Mouse (Mus musculus) gastrocnemius, postnatal 10 days (tissue): ENCODE measurements around the gene Pkd2l1. TPM values are rescaled to one million over a fixed set of nuclear protein-coding genes. Genes with fewer than 3 reads are reported as not detected.
"Not testable (repeated sequence)": the region's sequence is repeated elsewhere in the genome, so short reads cannot be mapped to it uniquely, and the experiment has no call there.

Experiments
- DNase-seq: peaks from one replicate; pipeline ENCODE4 v3.0.0; 2021; ENCODE audit warnings: mixed read lengths
- total RNA-seq, 2 experiments: library from RNA; stranded (reverse); gene quantifications; 2 replicates each; pipeline ENCODE4 v1.2.3; 2021

Pkd2l1 gene
- total RNA-seq, 2 experiments from 2014 or later = not detected

DNA sequence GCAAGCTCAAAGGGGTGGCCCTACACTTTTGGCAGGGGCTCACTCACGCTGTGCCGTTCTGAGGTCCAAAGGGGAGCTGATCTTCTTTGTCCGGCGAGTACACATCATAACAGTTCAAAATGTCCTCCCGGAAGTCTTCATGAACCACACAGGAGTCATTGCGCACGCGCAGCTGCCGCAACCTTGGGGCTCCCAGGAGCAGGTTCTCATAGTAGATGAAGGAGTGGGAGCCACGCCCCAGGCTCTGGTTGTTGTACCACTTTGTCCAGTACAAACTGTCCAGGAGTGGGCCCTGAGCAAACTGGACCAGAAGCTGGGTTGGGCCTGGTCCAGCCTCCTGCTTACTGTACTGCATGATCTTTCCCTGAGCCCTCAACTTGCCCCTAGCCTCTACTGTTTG lies 35.2 kb downstream of the Pkd2l1 start:
- no peak for DNase-seq

DNA sequence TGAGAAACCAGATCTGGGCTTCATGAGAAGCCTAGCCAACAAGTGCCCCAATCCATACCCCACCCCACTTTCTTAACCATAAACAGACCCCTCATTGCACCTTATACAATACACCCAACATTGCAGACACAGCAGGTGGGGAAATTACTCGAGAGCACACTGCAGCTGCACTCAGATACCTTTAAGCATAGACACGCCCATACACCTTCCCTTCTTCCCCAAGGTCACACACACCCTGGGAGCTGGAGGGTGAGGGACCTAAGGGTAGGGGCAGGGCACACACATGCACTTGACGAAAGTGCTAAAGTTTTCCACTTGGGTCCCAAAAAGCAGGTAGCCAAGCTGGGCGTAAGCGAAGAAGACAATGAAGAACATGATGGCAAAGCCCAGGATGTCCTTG lies 38.5 kb downstream of the Pkd2l1 start:
- DNase-seq = no peak

- DNase-seq = no peak
These were observed 43.3 kb downstream of the Pkd2l1 start for GRCm38 (mm10) chr19:44148991-44149390.

DNA sequence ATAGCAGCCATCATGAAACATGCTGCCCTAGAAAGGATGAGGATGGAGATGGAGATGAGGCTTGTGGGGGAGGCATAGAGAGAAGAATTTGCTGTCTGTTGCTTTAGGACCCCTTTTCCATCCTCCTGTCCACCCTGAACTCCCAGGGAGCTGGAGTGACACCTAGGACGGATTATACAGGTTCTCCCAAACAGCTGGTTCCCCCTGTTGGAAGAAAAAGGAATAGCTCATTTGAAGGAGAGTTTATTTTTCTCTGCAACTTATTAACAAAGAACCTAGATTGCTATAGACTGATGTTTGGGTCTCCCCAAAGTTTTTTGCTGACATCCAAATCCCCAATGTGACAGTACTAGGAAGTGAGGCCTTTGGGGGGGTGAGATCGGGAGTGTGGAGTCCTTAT lies 43.9 kb downstream of the Pkd2l1 start:
- DNase-seq = no peak

DNA sequence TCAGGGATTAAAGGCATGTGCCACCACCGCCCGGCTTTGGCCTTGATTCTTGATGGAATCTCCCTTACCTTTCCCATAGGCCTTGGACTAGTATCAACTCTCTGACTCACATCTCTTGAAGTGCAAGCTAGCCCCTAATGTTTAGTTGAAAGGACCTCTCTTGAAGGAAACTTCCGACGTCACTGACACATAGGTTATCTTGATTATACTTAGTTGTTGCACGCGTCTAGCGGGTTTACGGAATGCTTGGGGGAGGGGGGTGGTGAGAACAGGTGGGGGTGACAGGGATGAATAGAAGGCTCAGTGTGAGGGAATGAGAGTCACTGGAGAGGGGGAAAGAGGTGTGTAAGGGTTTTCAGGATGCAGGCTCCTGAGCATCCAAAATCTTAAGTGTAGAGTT lies 45.3 kb downstream of the Pkd2l1 start:
- no peak for DNase-seq

DNA sequence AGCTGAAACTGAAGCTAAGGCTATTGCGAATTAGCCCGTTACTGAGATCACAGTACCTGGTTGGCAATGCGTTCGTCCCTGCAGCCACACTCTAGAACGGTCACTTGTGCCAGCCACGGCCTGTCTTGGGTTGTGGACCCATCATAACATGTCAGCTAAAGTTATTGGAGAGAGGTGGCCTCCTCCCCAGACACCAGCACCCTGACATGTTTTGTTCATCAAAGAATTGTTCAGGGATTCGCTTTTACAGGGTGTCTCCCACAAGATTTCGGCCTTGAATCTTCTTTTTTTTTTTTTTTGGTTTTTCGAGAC lies 45.7 kb downstream of the Pkd2l1 start:
- no peak for DNase-seq

DNA sequence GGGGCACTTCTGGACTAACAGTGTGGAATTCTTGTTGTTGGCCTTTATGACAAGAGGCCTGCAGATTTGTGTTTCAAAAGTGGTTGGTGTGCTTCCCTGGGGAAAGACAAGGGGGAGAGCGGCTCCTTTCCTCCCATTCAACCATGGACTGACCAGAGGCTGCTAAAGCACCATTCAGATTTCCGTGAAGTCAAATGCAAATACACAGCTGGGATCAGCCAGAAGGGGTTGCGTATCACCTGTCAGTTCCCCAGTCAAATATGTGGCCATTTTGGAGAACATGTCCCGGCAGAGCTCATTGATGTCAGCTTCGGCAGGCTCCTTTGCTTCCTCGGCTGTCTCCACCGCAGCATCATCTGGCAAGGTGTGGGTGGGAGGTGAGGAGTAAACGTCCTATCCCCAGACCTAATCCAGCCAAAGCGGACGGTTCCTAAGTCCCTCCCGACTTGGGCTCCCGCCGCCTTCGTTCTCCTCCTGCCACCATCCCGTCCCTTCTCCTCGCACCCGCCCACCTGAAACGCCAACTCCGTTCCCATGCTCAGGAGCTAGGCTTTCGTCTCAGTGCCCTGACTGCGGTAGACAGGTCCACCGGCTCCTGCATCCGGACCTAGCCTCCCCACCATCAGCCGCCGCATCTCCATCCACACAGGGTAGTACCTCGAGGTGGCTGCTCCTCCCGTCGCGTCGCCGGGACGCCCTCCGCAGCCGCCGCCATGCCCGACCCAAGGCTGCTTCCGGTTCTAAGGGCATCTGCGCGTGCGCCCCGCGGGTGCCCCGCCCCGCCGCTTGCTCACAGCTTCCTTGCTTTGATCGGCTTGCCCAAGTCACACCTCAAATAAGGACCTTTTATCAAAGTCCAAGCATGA lies 46.3 kb downstream of the Pkd2l1 start, which contains the start of gene Bloc1s2:
Bloc1s2 (minus strand) TSS at position 745 of the 866 bp plus-strand sequence.
- peak; percentile 86 for DNase-seq

- no peak for DNase-seq
These were observed 47.9 kb downstream of the Pkd2l1 start for GRCm38 (mm10) chr19:44144366-44144765.

DNA sequence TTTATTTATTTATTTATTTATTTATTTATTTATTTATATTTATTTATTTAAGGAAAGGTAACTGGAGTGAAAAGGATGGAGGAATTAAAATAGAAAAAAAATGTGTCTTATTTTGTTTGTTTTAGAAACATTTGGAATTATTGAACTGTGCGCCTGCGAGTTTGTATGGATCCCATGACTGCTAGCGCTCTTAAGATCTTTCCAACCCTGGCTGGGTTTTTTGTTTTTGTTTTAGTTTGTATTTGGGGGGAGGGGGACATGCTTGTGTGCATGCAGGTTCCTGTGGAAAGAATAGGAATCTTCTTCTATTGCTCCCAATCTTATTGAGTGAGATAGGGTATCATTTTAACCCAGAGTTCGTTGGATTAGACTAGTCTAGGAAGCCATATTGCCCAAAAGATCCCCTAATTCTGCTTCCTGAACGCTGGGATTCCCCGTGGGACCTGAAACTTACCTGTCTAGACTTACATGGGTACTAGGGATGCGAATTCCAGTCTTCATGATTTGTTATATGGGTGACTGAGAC lies 56.2 kb downstream of the Pkd2l1 start:
- no peak for DNase-seq

DNA sequence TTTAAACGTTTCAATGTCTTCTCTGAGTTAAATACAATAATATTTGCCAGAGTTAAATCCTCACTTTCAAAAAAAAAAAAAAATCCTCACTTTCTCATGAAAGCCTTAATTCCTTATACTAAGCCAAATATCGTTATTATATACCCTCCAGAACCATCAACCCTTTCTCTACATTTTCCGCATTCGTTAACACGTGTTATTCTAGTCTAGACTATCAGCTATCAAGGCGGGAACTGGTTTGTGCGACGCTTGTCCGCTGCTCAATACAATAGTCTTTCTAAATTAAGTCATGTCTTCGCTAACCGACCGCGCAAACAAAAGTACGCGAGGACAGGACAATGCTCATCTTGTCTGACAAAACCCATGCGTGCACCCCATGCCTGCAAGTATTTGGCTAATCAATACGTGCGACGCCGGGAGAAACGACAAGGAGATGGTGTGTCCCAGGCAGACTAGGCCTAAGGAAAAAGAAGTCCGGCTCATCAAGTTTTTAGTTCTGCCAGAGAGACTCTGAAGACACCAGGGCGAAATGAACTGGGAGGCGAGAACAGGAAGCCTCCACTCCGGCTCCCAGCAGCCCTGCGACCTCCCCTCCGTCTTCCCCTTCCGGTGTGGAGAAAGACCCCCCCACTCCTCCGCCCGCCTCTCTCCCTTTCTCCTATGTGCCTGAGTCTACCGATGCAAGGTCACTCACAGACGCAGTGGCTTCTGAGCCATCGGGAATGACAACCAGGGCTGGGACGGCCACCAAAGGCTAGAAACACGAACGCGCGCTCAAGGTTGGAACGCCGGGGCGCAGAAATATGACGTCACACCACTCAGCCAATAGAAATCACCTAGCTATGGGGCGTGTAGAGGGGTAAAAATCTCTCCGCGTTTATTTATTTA lies 56.9 kb downstream of the Pkd2l1 start, which contains the start of gene Cwf19l1:
Cwf19l1 (minus strand) TSS at position 805 of the 888 bp plus-strand sequence.
- DNase-seq = peak; percentile 88

DNA sequence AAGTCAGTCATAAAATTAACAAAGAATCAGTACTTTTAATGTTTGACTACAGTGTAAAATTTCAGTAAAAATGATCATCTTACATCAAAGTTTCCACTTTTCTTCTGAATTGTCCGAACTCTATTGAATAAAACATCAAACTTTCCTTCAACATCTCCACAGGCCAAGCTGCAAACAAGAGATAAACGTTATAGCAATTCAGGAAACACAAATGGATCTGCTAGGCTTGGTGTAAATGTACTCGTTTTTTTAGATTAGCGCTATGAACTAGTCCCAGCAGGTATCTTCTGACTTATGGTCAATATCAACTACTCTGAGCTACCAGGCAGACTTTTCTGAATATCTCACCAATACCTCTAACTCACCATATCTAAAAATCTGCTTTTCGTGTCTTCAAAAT lies 59.3 kb downstream of the Pkd2l1 start:
- DNase-seq = no peak

GRCm38 (mm10) chr19:44128560-44128959 lies 63.7 kb downstream of the Pkd2l1 start:
- DNase-seq = no peak

DNA sequence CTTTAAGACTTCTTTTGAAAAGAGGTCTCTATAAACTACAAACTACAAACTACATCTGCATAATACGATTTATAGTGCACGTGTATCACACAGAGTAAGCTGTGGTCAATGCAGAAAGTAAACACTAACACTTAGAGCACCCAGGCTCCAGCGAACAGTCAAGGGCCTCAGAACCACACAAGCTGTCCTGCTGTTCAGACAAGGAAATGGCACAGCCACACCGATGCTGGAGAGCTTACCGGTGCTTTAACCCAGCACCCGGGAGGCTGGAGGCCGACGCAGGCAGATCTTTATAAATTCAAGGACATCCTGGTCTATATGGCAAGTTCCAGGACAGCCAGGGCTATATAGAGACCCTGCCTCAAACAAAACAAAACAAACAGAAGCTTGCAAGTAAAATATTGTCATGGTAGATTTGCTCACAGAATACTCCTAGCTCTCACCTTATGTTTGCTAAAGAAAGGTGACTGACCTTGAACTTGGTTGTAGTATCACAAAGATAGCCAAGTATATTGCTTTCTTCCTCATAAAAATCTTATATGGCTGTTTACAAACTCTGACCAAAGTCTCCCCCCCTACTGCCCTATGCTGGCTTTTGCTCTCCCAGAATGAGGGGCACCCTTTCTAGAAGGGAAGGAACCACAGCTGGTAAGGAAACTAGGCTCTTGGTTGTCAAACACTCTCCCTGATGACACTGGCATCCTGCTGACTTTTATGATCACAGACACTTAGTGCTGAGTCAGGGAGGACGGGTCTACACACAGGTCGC lies 64.3 kb downstream of the Pkd2l1 start:
- DNase-seq = no peak

GRCm38 (mm10) chr19:44121137-44121536 lies 71.1 kb downstream of the Pkd2l1 start:
- no peak for DNase-seq

DNA sequence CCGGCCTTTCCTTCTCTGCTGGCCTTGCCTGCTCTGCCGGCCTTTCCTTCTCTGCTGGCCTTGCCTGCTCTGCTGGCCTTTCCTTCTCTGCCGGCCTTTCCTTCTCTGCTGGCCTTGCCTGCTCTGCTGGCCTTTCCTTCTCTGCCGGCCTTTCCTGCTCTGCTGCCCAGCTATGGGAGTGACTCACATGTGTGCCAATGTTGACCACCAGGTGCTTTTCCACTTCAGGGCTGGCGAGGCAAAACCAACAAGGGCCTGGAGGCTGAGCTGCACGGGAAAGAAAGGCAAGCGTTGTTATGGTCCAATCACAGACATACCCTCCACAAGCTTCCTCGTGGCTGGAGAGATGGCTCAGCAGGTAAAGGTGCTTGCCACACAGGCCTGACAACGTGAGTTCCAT lies 71.6 kb downstream of the Pkd2l1 start:
- DNase-seq = not testable (repeated sequence)

DNA sequence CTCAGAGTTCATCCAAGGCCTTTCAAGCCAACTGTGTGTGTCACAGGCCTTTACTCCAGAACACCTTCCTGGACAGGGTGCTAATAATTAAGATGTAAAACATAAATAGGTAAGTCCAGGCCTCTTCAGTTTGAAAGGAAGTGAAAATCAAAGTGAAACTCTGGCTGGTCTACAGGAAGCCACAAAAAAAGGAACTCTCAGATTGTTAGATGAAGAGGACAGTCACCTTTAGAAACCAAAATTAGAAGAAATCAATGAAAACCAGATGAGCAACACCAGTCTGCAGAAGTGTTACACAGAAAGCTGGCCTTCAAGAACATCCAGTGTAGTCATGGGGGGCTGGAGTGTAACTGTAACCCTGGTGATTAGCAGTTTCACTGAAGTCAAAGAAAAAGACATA lies 74.4 kb downstream of the Pkd2l1 start:
- DNase-seq = no peak

GRCm38 (mm10) chr19:44111706-44112105 lies 80.5 kb downstream of the Pkd2l1 start:
- DNase-seq = no peak

DNA sequence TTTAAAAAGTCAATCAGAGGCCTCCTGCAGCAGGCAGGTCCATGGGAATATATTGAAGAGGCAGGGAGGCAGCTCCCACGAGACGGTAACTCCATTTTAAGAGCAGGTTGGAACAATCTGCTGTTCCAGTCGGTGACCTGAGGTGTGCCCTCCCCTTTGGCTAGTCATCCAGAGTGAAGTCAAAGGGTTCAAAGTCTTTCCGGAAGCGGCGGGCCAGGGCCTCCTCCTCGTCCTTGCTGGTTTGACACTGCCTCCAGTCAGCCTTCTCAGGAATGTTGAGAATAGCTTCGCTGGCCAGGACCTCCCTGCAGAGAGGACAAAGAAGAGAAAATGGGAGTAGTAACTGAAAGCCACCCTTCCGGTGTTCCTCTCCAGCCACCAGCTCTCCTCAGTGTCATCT lies 81.9 kb downstream of the Pkd2l1 start:
- no peak for DNase-seq

- no peak for DNase-seq
These were observed 83.2 kb downstream of the Pkd2l1 start for GRCm38 (mm10) chr19:44108996-44109395.

GRCm38 (mm10) chr19:44107661-44108521 lies 84.4 kb downstream of the Pkd2l1 start:
- no peak for DNase-seq
